Mouse (Mus musculus) midbrain, embryonic 16.5 days (tissue): ENCODE measurements around the gene Rgs6. TPM values are rescaled to one million over a fixed set of nuclear protein-coding genes. Genes with fewer than 3 reads are reported as not detected.

Experiments used
- ATAC-seq: fragments of 200-750 bp; cut with Nextera tagmentation; 2 replicates; pipeline ENCODE4 v1.8.0; 2017; ENCODE audit warnings: moderate TSS enrichment
- H3K27ac ChIP-seq: fragments of 300-500 bp; sonication (generic); 2 replicates; pipeline ENCODE4 v1.5.1; 2014; ENCODE audit warnings: mild to moderate bottlenecking, low read length, mixed read lengths
- H3K27me3 ChIP-seq: fragments of 300-500 bp; sonication (generic); 2 replicates; pipeline ENCODE4 v1.6.1; 2014; ENCODE audit warnings: low read depth, low read length, mixed read lengths; ENCODE audit not compliant: control insufficient read depth, insufficient read depth
- H3K36me3 ChIP-seq: fragments of 300-500 bp; sonication (generic); 2 replicates; pipeline ENCODE4 v1.6.1; 2014; ENCODE audit warnings: mild to moderate bottlenecking, low read length, moderate library complexity, mixed read lengths; ENCODE audit not compliant: control insufficient read depth, insufficient read depth
- H3K4me1 ChIP-seq: fragments of 300-500 bp; sonication (generic); 2 replicates; pipeline ENCODE4 v1.6.1; 2014; ENCODE audit warnings: mild to moderate bottlenecking, low read length, mixed read lengths; ENCODE audit not compliant: control insufficient read depth, insufficient read depth
- H3K4me2 ChIP-seq: fragments of 300-500 bp; sonication (generic); 2 replicates; pipeline ENCODE4 v1.6.1; 2014; ENCODE audit warnings: mild to moderate bottlenecking, low read length, mixed read lengths
- H3K4me3 ChIP-seq: fragments of 300-500 bp; sonication (generic); 2 replicates; pipeline ENCODE4 v1.5.1; 2014; ENCODE audit warnings: low read depth, mild to moderate bottlenecking, low read length, moderate library complexity, mixed read lengths
- H3K9ac ChIP-seq: fragments of 300-500 bp; sonication (generic); 2 replicates; pipeline ENCODE4 v1.6.1; 2014; ENCODE audit warnings: low read depth, low read length, mixed read lengths
- H3K9me3 ChIP-seq: fragments of 300-500 bp; sonication (generic); replicated peaks from 2 replicates; pipeline ENCODE4 v1.6.1; 2014; ENCODE audit warnings: mild to moderate bottlenecking, low read length, mixed read lengths; ENCODE audit not compliant: control insufficient read depth, poor library complexity, severe bottlenecking
- WGBS: fragments of 180-500 bp; shearing (Covaris S2); extraction: QIAGEN DNeasy Blood & Tissue Kit; methylation state at CpG from one replicate; pipeline ENCODE4 v1.1.7; 2014; 5-methylcytosine and 5-hydroxymethylcytosine counted together
- polyA plus RNA-seq: library from polyadenylated mRNA; unstranded; fragments of >200 nt; fragmentation: Nextera tagmentation; extraction: Ambion mirVana; gene quantifications from 2 replicates; pipeline ENCODE4 v1.2.1, GENCODE M21; 2015

The Rgs6 gene
- polyA plus RNA-seq, 1 experiment from 2014 or later: 17.9 TPM

DNA sequence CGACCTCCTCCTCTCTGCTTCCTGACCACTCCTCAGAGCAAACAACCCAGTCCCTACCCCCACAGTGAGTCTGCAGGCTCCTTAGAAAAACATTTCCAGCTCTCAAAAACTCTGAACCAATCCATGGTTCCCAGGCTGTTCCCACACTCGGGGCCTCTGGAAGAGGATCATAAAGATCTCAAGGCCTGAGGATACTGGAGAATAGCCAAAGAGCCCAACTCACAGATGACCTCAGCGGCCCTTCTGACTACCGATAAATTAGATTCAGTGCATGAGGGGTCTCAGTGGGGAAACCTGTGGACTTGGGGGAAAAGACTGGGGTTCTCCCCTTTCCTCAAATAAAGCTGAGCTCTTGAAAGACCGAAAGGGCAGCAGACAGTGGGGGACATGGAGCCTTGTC is 622.2 kb downstream of the Rgs6 start:
- Histone ChIP-seq H3K9me3 (no peaks in the 10 kb centered on the region), H3K27me3 (no peaks in the 10 kb centered on the region), H3K4me3 (no peak overlapping the region), H3K9ac (no peak overlapping the region), H3K36me3 (0 out of 2 replicates have a peak, but pooled peaks cover 3% of the 10 kb centered on the region), H3K4me2 (no peak overlapping the region), H3K4me1 (peaks cover 21% of the 10 kb centered on the region), H3K27ac (no peak overlapping the region)
- no peak for ATAC-seq
- WGBS: 73% methylated on average over 5 of the region's 5 CpGs

DNA sequence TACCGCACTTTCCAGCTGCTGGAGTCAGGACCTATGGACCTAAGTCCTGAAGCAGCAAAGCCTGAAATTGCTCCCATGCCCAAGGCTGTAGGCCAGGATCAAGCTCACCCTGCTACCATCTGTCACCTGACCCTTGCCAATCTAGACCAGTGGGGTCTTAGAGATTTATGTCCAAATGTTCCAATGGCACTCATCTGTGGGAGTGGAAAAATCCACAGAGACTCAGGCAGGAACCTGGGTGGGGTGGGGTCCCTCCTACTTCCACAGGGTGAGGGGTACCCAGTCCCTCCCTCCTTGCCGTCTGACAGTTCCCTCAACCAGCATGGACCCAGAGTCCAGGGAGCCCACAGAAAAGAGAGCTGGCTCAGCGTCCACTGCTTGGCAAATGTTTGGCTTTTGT is 622.6 kb downstream of the Rgs6 start:
- Histone ChIP-seq H3K36me3 (0 out of 2 replicates have a peak, but pooled peaks cover 3% of the 10 kb centered on the region), H3K4me1 (peaks cover 21% of the 10 kb centered on the region), H3K9ac (no peak overlapping the region), H3K4me3 (no peak overlapping the region), H3K9me3 (no peaks in the 10 kb centered on the region), H3K27ac (no peak overlapping the region), H3K4me2 (no peak overlapping the region), H3K27me3 (no peaks in the 10 kb centered on the region)
- ATAC-seq: no peak
- WGBS: 85% methylated on average over 3 of the region's 3 CpGs

DNA sequence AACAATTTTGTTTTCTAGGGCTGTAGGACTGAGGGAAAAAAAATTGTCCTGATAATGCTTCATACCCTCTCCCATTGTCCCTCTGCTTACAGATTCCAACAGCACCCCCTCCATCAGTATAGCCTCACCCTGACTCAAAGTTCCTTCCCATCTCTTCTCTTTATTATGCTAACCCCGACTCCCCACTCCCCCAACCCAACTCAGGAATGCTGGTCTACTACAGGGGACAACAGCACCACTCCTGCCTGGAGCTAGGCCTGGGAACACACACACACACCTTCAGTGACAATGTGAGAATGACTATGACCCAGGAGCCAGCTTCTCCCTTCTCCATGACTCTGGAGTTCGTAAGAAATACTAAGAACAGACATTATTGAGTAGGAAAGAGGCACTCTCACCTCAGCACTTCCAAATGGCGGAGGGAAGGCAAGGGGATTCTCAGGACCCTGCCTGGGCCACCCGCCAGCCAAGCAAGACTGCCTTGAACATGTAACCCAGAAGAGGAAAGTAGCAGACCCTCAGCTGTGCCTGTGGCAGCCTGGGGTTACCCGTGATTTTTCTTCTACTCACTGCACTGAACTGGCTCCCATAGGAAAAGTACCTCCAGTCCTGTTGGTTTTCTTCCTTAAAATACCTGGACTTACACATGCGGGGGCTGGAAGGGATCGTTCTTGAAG is 623.2 kb downstream of the Rgs6 start:
- Histone ChIP-seq H3K9me3 (no peaks in the 10 kb centered on the region), H3K4me1 (peaks cover 21% of the 10 kb centered on the region), H3K27me3 (no peaks in the 10 kb centered on the region), H3K36me3 (0 out of 2 replicates have a peak, but pooled peaks cover 3% of the 10 kb centered on the region), H3K9ac (no peak overlapping the region), H3K27ac (no peak overlapping the region), H3K4me2 (no peak overlapping the region), H3K4me3 (no peak overlapping the region)
- ATAC-seq: no peak
- WGBS: 77% methylated on average over 7 of the region's 7 CpGs
